Mouse (Mus musculus) kidney, embryonic 16.5 days (tissue): ENCODE measurements around the gene Icam2. TPM values are rescaled to one million over a fixed set of nuclear protein-coding genes. Genes with fewer than 3 reads are reported as not detected.
A peak's percentile ranks its signal among the peaks of the same experiment; 100 is the strongest.

Source experiments
- ATAC-seq: fragments of 200-750 bp; cut with Nextera tagmentation; 2 replicates; pipeline ENCODE4 v1.8.0; 2017; ENCODE audit warnings: moderate TSS enrichment; ENCODE audit not compliant: low FRiP score, low TSS enrichment
- H3K27ac ChIP-seq: fragments of 300-500 bp; sonication (generic); 2 replicates; pipeline ENCODE4 v1.5.1; 2014; ENCODE audit warnings: low read length
- H3K27me3 ChIP-seq: fragments of 300-500 bp; sonication (generic); 2 replicates; pipeline ENCODE4 v1.6.1; 2014; ENCODE audit warnings: low read length, control low read depth, mixed read lengths; ENCODE audit not compliant: insufficient read depth
- H3K36me3 ChIP-seq: fragments of 300-500 bp; sonication (generic); 2 replicates; pipeline ENCODE4 v1.6.1; 2014; ENCODE audit warnings: low read length, control low read depth, mixed read lengths; ENCODE audit not compliant: insufficient read depth
- H3K4me1 ChIP-seq: fragments of 300-500 bp; sonication (generic); 2 replicates; pipeline ENCODE4 v1.6.1; 2014; ENCODE audit warnings: low read length, control low read depth, mixed read lengths; ENCODE audit not compliant: insufficient read depth
- H3K4me2 ChIP-seq: fragments of 300-500 bp; sonication (generic); replicated peaks from 2 replicates; pipeline ENCODE4 v1.6.1; 2014; ENCODE audit warnings: low read depth, low read length
- H3K4me3 ChIP-seq: fragments of 300-500 bp; sonication (generic); 2 replicates; pipeline ENCODE4 v1.5.1; 2014; ENCODE audit warnings: mild to moderate bottlenecking, low read length
- H3K9ac ChIP-seq: fragments of 300-500 bp; sonication (generic); replicated peaks from 2 replicates; pipeline ENCODE4 v1.6.1; 2014; ENCODE audit warnings: low read length
- H3K9me3 ChIP-seq: fragments of 300-500 bp; sonication (generic); 2 replicates; pipeline ENCODE4 v1.6.1; 2016; ENCODE audit warnings: low read length, control low read depth
- WGBS: fragments of 180-500 bp; shearing (Covaris S2); extraction: QIAGEN DNeasy Blood & Tissue Kit; methylation state at CpG from one replicate; pipeline ENCODE4 v1.1.7; 2014; 5-methylcytosine and 5-hydroxymethylcytosine counted together
- polyA plus RNA-seq: library from polyadenylated mRNA; unstranded; fragments of >200 nt; fragmentation: Nextera tagmentation; extraction: Ambion mirVana; gene quantifications from 2 replicates; pipeline ENCODE4 v1.2.1, GENCODE M21; 2015

Gene Icam2
- polyA plus RNA-seq, result 87.8 and 95.9 TPM in 2 replicates

DNA sequence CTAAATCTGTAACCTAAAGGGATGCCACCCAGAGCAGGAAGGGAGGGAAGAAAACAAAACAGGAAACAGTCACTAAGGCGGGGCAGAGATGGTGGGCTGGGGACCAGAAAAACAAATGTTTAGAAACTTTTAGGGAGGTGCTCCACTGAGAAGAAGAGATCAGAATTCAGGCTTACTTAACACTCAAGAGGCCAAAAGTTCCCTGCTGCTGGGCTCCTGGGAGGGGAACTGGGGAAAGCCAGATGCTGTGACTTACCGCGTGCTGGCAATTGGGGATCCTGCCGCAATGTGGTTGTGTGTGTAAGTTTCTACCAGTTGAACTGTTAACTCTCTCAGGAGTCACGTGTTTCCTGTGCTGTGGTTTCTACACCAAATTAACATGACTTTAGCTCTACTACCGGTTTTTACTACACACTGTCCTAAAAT lies at the start of gene Icam2:
TSS of gene Icam2 (minus strand) at position 285 of the 426 bp plus-strand sequence.
- H3K27ac ChIP-seq, result peak within 1 kb of the TSS; percentile 65
- H3K27me3 ChIP-seq, result no peaks in the 10 kb centered on the region
- no peak within 1 kb of the TSS for H3K4me3 ChIP-seq
- WGBS, result 67% methylated on average over 6 of the region's 6 CpGs
- H3K4me1 ChIP-seq, result peaks cover 26% of the 10 kb centered on the region
- H3K9me3 ChIP-seq, result no peaks in the 10 kb centered on the region
- ATAC-seq, result no peak
- H3K4me2 ChIP-seq, result no peak within 1 kb of the TSS
- H3K9ac ChIP-seq, result no peak within 1 kb of the TSS
- no peaks in the 10 kb centered on the region for H3K36me3 ChIP-seq

DNA sequence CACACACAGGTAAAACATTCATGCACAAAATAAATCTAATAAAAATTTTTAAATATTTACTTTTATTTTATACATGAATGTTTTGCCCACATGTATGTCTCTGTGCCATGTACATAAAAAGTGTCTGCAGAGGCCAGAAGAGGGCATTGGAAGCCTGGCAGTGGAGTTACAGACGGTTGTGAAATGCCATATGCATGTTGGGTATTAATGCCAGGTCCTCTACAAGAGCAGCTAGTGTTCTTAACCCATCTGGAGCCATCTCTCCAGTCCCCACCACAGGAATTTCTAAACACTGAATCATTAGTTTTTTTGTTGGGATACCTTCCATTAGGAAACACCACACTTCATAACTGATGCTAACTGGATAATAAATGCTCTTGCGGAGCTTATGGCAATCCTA lies 49.7 kb upstream of the Icam2 start:
- Histone ChIP-seq H3K4me2 (no peak overlapping the region), H3K9ac (no peak overlapping the region), H3K9me3 (no peaks in the 10 kb centered on the region), H3K36me3 (no peaks in the 10 kb centered on the region), H3K27me3 (no peaks in the 10 kb centered on the region), H3K27ac (no peak overlapping the region), H3K4me3 (no peak overlapping the region), H3K4me1 (no peaks in the 10 kb centered on the region)
- 92% methylated on average over 2 of the region's 2 CpGs for WGBS
- no peak for ATAC-seq

DNA sequence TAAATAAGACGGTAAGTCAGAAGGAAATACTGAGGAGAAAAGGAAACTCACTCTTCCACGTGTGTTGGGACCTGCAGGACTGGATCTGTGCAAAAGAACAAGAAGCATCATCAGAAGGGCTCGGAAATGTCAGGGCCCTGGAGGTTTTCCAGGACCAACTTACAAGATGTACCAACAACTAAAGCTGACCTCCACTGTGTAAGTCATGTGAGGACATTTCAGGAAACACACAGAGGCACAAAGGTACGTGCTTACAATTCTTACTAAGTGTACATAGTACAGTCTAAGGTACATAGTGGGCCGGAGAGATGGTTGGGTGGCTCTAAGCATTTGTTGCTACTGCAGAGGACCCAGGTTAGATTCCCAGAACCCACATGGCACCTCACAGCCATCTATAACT lies 49.2 kb upstream of the Icam2 start:
- WGBS, result 88% methylated on average over 5 of the region's 5 CpGs
- Histone ChIP-seq H3K36me3 (no peaks in the 10 kb centered on the region), H3K27me3 (no peaks in the 10 kb centered on the region), H3K9me3 (no peaks in the 10 kb centered on the region), H3K27ac (no peak overlapping the region), H3K4me1 (no peaks in the 10 kb centered on the region), H3K9ac (no peak overlapping the region), H3K4me3 (no peak overlapping the region), H3K4me2 (no peak overlapping the region)
- no peak for ATAC-seq

DNA sequence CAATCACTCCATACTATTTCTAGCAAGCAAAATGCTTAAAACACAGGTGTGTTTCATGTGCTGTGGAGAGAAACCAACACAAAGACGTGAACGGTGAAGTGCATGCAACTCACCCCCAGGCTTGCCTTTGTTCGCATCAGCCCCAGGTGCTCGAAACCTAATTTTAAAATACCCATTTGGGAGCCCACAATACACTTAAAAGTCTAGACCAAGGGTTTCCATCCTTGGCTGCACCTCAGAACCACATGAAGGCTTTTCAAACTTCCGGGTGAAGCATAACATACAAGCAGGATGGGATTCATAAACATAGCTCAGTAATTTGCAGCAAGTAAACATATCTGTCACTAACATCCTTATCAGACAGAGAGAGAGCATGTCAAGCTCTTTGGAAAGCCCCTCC lies 42.5 kb upstream of the Icam2 start:
- Histone ChIP-seq H3K27me3 (no peaks in the 10 kb centered on the region), H3K9me3 (no peaks in the 10 kb centered on the region), H3K4me1 (no peaks in the 10 kb centered on the region), H3K4me2 (no peak overlapping the region), H3K9ac (no peak overlapping the region), H3K4me3 (no peak overlapping the region), H3K27ac (no peak overlapping the region), H3K36me3 (no peaks in the 10 kb centered on the region)
- no peak for ATAC-seq
- WGBS, result 90% methylated on average over 5 of the region's 5 CpGs

- no peaks in the 10 kb centered on the region for H3K4me1 ChIP-seq
These were observed 41.8 kb upstream of the Icam2 start for GRCm38 (mm10) chr11:106429689-106430088.

GRCm38 (mm10) chr11:106428556-106428955 lies 40.7 kb upstream of the Icam2 start:
- H3K9ac ChIP-seq, result no peak overlapping the region
- H3K27me3 ChIP-seq, result no peaks in the 10 kb centered on the region
- H3K9me3 ChIP-seq, result no peaks in the 10 kb centered on the region
- no peaks in the 10 kb centered on the region for H3K36me3 ChIP-seq
- ATAC-seq, result no peak
- no peak overlapping the region for H3K4me3 ChIP-seq
- no peaks in the 10 kb centered on the region for H3K4me1 ChIP-seq
- no peak overlapping the region for H3K4me2 ChIP-seq
- no peak overlapping the region for H3K27ac ChIP-seq
- WGBS, result 91% methylated on average over 2 of the region's 2 CpGs

More at GRCm38 (mm10) chr11:106429689-106430088, 41.8 kb upstream of the Icam2 start:
- no peaks in the 10 kb centered on the region for H3K9me3 ChIP-seq
- H3K4me2 ChIP-seq, result no peak overlapping the region
- no peak overlapping the region for H3K27ac ChIP-seq
- H3K4me3 ChIP-seq, result no peak overlapping the region
- no peaks in the 10 kb centered on the region for H3K27me3 ChIP-seq
- 76% methylated on average over 4 of the region's 4 CpGs for WGBS
- no peak overlapping the region for H3K9ac ChIP-seq
- ATAC-seq, result no peak
- H3K36me3 ChIP-seq, result no peaks in the 10 kb centered on the region

GRCm38 (mm10) chr11:106428106-106428505 lies 40.2 kb upstream of the Icam2 start:
- Histone ChIP-seq H3K4me3 (no peak overlapping the region), H3K4me2 (no peak overlapping the region), H3K27ac (no peak overlapping the region), H3K27me3 (no peaks in the 10 kb centered on the region), H3K4me1 (no peaks in the 10 kb centered on the region), H3K9me3 (no peaks in the 10 kb centered on the region), H3K9ac (no peak overlapping the region), H3K36me3 (no peaks in the 10 kb centered on the region)
- 82% methylated on average over 4 of the region's 4 CpGs for WGBS
- no peak for ATAC-seq

DNA sequence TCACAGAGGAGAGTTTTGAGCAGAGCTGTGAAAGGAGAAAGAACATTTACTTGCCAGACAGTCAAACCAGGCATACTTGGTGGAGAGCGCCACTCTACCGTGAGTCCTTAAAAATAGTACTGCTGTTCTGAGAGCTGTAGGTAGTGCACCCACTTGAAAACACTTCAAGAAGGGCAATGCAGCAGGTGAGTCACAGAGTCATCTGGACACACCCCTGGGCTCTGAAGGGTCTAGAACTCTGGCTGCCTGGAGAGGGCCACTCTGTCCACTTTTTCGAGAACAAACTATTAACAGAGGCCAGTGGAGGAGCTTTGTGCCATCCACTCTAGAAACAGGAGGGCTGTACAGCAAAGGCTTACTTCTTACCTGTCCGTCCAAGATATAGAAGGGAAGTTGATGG lies 38.6 kb upstream of the Icam2 start:
- ATAC-seq, result no peak
- Histone ChIP-seq H3K9ac (no peak overlapping the region), H3K9me3 (no peaks in the 10 kb centered on the region), H3K27ac (no peak overlapping the region), H3K36me3 (no peaks in the 10 kb centered on the region), H3K4me2 (no peak overlapping the region), H3K4me3 (no peak overlapping the region), H3K27me3 (no peaks in the 10 kb centered on the region), H3K4me1 (no peaks in the 10 kb centered on the region)
- WGBS, result 88% methylated on average over 4 of the region's 4 CpGs

- no peaks in the 10 kb centered on the region for H3K4me1 ChIP-seq
- no peaks in the 10 kb centered on the region for H3K9me3 ChIP-seq
- 92% methylated on average over 5 of the region's 5 CpGs for WGBS
- no peak overlapping the region for H3K4me3 ChIP-seq
- no peaks in the 10 kb centered on the region for H3K36me3 ChIP-seq
- H3K27ac ChIP-seq, result no peak overlapping the region
- H3K27me3 ChIP-seq, result no peaks in the 10 kb centered on the region
- ATAC-seq, result no peak
- no peak overlapping the region for H3K4me2 ChIP-seq
- no peak overlapping the region for H3K9ac ChIP-seq
These were observed 37.3 kb upstream of the Icam2 start for GRCm38 (mm10) chr11:106425201-106425600.

GRCm38 (mm10) chr11:106419262-106420102 lies 31.6 kb upstream of the Icam2 start:
- Histone ChIP-seq H3K4me2 (no peak overlapping the region), H3K9ac (no peak overlapping the region), H3K9me3 (no peaks in the 10 kb centered on the region), H3K36me3 (no peaks in the 10 kb centered on the region), H3K4me3 (no peak overlapping the region), H3K27me3 (no peaks in the 10 kb centered on the region), H3K4me1 (no peaks in the 10 kb centered on the region), H3K27ac (no peak overlapping the region)
- 63% methylated on average over 9 of the region's 9 CpGs for WGBS
- ATAC-seq, result no peak
